Mouse (Mus musculus) kidney, adult 2 months (tissue): ENCODE data around the gene Rhoa.
A peak's percentile ranks its signal among the peaks of the same experiment; 100 is the strongest.

Experiments used
- CTCF ChIP-seq: fragments of 200-500 bp; conservative IDR thresholded peaks from 2 replicates; pipeline ENCODE4 v1.5.1; 2011; ENCODE audit warnings: low read depth, mild to moderate bottlenecking, control low read depth, low read length, moderate library complexity, mixed read lengths; ENCODE audit not compliant: insufficient read depth, insufficient read length
- POLR2A ChIP-seq: fragments of 200-500 bp; IDR thresholded peaks from one replicate; pipeline ENCODE4 v1.6.1; 2011; ENCODE audit warnings: low read depth, low read length, control low read depth

DNA sequence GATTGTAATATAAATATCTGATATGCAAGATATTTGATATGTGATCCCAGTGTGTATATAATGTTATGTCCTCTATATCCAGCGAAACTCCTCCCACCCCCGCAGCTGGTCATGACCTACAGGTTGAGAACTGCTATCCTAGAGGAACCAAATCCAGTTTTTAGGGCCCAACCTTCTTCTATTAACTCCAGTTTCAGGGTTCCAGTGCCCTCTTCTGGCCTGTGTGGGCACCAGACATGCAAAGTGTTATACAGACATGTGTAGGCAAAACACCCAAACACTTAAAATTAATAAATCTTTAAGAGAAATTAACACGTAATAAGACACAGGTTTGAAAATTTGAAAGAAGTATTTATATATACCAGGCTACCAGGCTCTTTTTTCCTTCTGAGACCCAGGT is 11.6 kb downstream of the Rhoa start:
- TF ChIP-seq POLR2A, result no peak
- TF ChIP-seq CTCF, result peak; percentile 48
